Mouse (Mus musculus) embryonic facial prominence, embryonic 13.5 days (tissue): ENCODE data around the gene Tceal9. TPM values are rescaled to one million over a fixed set of nuclear protein-coding genes. Genes with fewer than 3 reads are reported as not detected.

Experiments used
- ATAC-seq: fragments of 200-750 bp; cut with Nextera tagmentation; 2 replicates; pipeline ENCODE4 v1.8.0; 2017; ENCODE audit warnings: low read depth; ENCODE audit not compliant: insufficient number of reproducible peaks, insufficient read depth, low FRiP score, low TSS enrichment
- H3K27ac ChIP-seq: fragments of 300-500 bp; sonication (generic); 2 replicates; pipeline ENCODE4 v1.5.1; 2015; ENCODE audit warnings: moderate library complexity, mild to moderate bottlenecking, inconsistent platforms
- H3K27me3 ChIP-seq: fragments of 300-500 bp; sonication (generic); 2 replicates; pipeline ENCODE4 v1.6.1; 2015; ENCODE audit warnings: mild to moderate bottlenecking, inconsistent platforms
- H3K36me3 ChIP-seq: fragments of 300-500 bp; sonication (generic); 2 replicates; pipeline ENCODE4 v1.6.1; 2015; ENCODE audit warnings: mild to moderate bottlenecking, inconsistent platforms
- H3K4me1 ChIP-seq: fragments of 300-500 bp; sonication (generic); 2 replicates; pipeline ENCODE4 v1.6.1; 2015; ENCODE audit warnings: inconsistent platforms
- H3K4me2 ChIP-seq: fragments of 300-500 bp; sonication (generic); 2 replicates; pipeline ENCODE4 v1.6.1; 2015; ENCODE audit warnings: moderate library complexity, mild to moderate bottlenecking, inconsistent platforms
- H3K4me3 ChIP-seq: fragments of 300-500 bp; sonication (generic); 2 replicates; pipeline ENCODE4 v1.5.1; 2015; ENCODE audit warnings: mild to moderate bottlenecking, inconsistent platforms
- H3K9ac ChIP-seq: fragments of 300-500 bp; sonication (generic); 2 replicates; pipeline ENCODE4 v1.6.1; 2015; ENCODE audit warnings: mild to moderate bottlenecking, inconsistent platforms
- H3K9me3 ChIP-seq: fragments of 300-500 bp; sonication (generic); 2 replicates; pipeline ENCODE4 v1.6.1; 2016; ENCODE audit warnings: inconsistent platforms
- WGBS: fragments of 180-500 bp; shearing (Covaris S2); methylation state at CpG from one replicate; pipeline ENCODE4 v1.1.7; 2015; ENCODE audit warnings: mixed read lengths; 5-methylcytosine and 5-hydroxymethylcytosine counted together
- polyA plus RNA-seq: library from polyadenylated mRNA; unstranded; fragments of >200 nt; fragmentation: Nextera tagmentation; extraction: Ambion mirVana; gene quantifications from 2 replicates; pipeline ENCODE4 v1.2.1, GENCODE M21; 2015

Gene Tceal9
- polyA plus RNA-seq, 1 experiment from 2014 or later, result 688 TPM

DNA sequence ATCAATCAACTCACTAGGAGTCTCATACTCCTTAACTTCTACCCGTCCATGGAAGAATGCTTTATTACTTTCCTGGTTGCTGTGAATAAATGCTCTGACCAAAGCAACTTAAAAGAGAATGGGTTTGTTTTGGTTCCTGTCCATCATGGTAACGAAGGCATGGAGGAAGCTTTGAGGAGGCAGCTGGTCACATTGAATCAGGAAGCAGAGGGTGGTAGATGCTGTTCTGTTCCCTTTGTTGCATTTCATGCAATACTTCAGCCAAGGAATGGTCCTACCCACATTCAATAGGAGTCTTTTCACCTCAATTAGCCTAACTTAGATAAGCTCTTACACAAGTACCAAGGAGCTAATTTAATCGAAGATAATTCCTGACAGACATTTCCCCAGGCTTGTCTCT lies 30.5 kb downstream of the Tceal9 start:
- WGBS, result 37% methylated on average over 3 of the region's 3 CpGs
- no peak for ATAC-seq
- Histone ChIP-seq H3K27me3 (peaks cover 17% of the 10 kb centered on the region), H3K9ac (no peak overlapping the region), H3K36me3 (peaks cover 5% of the 10 kb centered on the region; the same call in 1 of the 2 replicates), H3K4me3 (no peak overlapping the region), H3K4me1 (peaks cover 6% of the 10 kb centered on the region), H3K27ac (no peak overlapping the region), H3K9me3 (no peaks in the 10 kb centered on the region), H3K4me2 (no peak overlapping the region)

GRCm38 (mm10) chrX:136277577-136277976 lies 32.7 kb downstream of the Tceal9 start:
- H3K9ac ChIP-seq, result no peak overlapping the region
- no peaks in the 10 kb centered on the region for H3K9me3 ChIP-seq
- H3K36me3 ChIP-seq, result no peaks in the 10 kb centered on the region
- H3K4me2 ChIP-seq, result no peak overlapping the region
- H3K27me3 ChIP-seq, result peaks cover 20% of the 10 kb centered on the region
- no peak overlapping the region for H3K4me3 ChIP-seq
- no peaks in the 10 kb centered on the region for H3K4me1 ChIP-seq
- no peak overlapping the region for H3K27ac ChIP-seq
- WGBS, result 84% methylated on average over 7 of the region's 7 CpGs
- ATAC-seq, result no peak

GRCm38 (mm10) chrX:136278401-136278800 lies 33.5 kb downstream of the Tceal9 start:
- ATAC-seq, result no peak
- Histone ChIP-seq H3K27ac (no peak overlapping the region), H3K27me3 (peaks cover 20% of the 10 kb centered on the region), H3K4me2 (no peak overlapping the region), H3K4me1 (no peaks in the 10 kb centered on the region), H3K4me3 (no peak overlapping the region), H3K9me3 (no peaks in the 10 kb centered on the region), H3K36me3 (no peaks in the 10 kb centered on the region), H3K9ac (no peak overlapping the region)

- Histone ChIP-seq H3K4me2 (no peak overlapping the region), H3K9me3 (no peaks in the 10 kb centered on the region), H3K27ac (no peak overlapping the region), H3K27me3 (peaks cover 20% of the 10 kb centered on the region), H3K4me1 (no peaks in the 10 kb centered on the region), H3K36me3 (no peaks in the 10 kb centered on the region), H3K9ac (no peak overlapping the region), H3K4me3 (no peak overlapping the region)
- ATAC-seq, result no peak
- WGBS, result 72% methylated on average over 5 of the region's 5 CpGs
These were observed 34.5 kb downstream of the Tceal9 start for GRCm38 (mm10) chrX:136279410-136279809.

GRCm38 (mm10) chrX:136290817-136291281 lies 46.0 kb downstream of the Tceal9 start:
- Histone ChIP-seq H3K9me3 (no peaks in the 10 kb centered on the region), H3K4me2 (no peak overlapping the region), H3K27me3 (peaks cover 6% of the 10 kb centered on the region; the same call in 1 of the 2 replicates), H3K9ac (no peak overlapping the region), H3K27ac (no peak overlapping the region), H3K36me3 (no peaks in the 10 kb centered on the region), H3K4me3 (no peak overlapping the region), H3K4me1 (no peaks in the 10 kb centered on the region)
- WGBS, result 35% methylated on average over 8 of the region's 8 CpGs
- no peak for ATAC-seq

Other genes with a start within 250 kb of the Tceal9 start
- 41.0 and 44.1 TPM in 2 replicates for gene Arxes1, start 211.7 kb upstream of the Tceal9 start, polyA plus RNA-seq
- 140 and 144 TPM in 2 replicates for gene Bex2, start 176.8 kb upstream of the Tceal9 start, polyA plus RNA-seq
- gene Nxf3, start 159.8 kb upstream of the Tceal9 start, polyA plus RNA-seq, result not detected in 2 replicates
- gene Bex4, start 106.1 kb upstream of the Tceal9 start, polyA plus RNA-seq, result 60.8 and 65.9 TPM in 2 replicates
- 222 and 235 TPM in 2 replicates for gene Tceal8, start 72.7 kb upstream of the Tceal9 start, polyA plus RNA-seq
- gene Tceal5, start 41.2 kb upstream of the Tceal9 start, polyA plus RNA-seq, result 8.2 and 11.3 TPM in 2 replicates
- gene Tceal7, start 30.3 kb upstream of the Tceal9 start, polyA plus RNA-seq, result 5.9 and 6.1 TPM in 2 replicates
- 85.0 and 87.7 TPM in 2 replicates for gene Bex1, start 29.6 kb upstream of the Tceal9 start, polyA plus RNA-seq
- gene Bex3, start 25.2 kb downstream of the Tceal9 start, polyA plus RNA-seq, result 531 and 542 TPM in 2 replicates